19 mouse cellular contexts compared by ENCODE assay signal in genomic region chr3:95639694-95640093, GRCm38 (mm10). TPM values are rescaled to one million over a fixed set of nuclear protein-coding genes. Genes with fewer than 3 reads are reported as not detected.
A peak's percentile ranks its signal among the peaks of the same experiment; 100 is the strongest.
DNase-seq lines count a peak whose midpoint lies in the region; ATAC-seq and TF ChIP-seq lines count a peak whose summit lies in the region.
"Had no signal": no experiment of that assay in that cellular context is flagged by ENCODE, and none has a peak within 500 bp of the region (broad histone marks: within the 10 kb centered on the region; RNA-seq: fewer than 3 reads in every experiment).

No protein-coding gene starts in this region.

- peaks cover under 1% of the 10 kb centered on the region; the same call in 1 of the 2 replicates for H3K36me3 ChIP-seq in kidney, adult 2 months (ENCODE audit: control insufficient read depth, insufficient read depth, low read length)
- H3K36me3 ChIP-seq in midbrain, postnatal 0 days (ENCODE audit: insufficient read depth, low read length) = peaks cover 19% of the 10 kb centered on the region; the same call in 1 of the 2 replicates
- H3K36me3 ChIP-seq in midbrain, embryonic 15.5 days (replicated peaks) = 0 out of 2 replicates have a peak, but pooled peaks cover 15% of the 10 kb centered on the region
- H3K36me3 ChIP-seq in MEL (ENCODE audit: control insufficient read depth in 1 of 2, insufficient read depth in 2 of 2, low read length in 2 of 2) = peaks cover 21 to 33% of the 10 kb centered on the region in 2 experiments
- H3K36me3 ChIP-seq in small intestine, adult 2 months (ENCODE audit: control insufficient read depth, insufficient read depth, low read length) = peaks cover 10% of the 10 kb centered on the region

- no peaks in the 10 kb centered on the region for H3K9me3 ChIP-seq in midbrain, postnatal 0 days (ENCODE audit: low read length)
- H3K9me3 ChIP-seq in midbrain, embryonic 15.5 days = no peaks in the 10 kb centered on the region
- no peaks in the 10 kb centered on the region for H3K9me3 ChIP-seq in MEL (replicated peaks; ENCODE audit: insufficient read depth, low read length)
- H3K9me3 ChIP-seq: embryonic facial prominence, embryonic 10.5 days; heart, embryonic 15.5 days; hindbrain, embryonic 12.5 days; liver, embryonic 15.5 days had no signal

- no peaks in the 10 kb centered on the region for H3K79me2 ChIP-seq in MEL (ENCODE audit: control insufficient read depth, insufficient read depth, low read length, poor library complexity)

- no peak for ATAC-seq in midbrain, postnatal 0 days (ENCODE audit: low FRiP score)
- ATAC-seq in midbrain, embryonic 15.5 days (replicated peaks) = no peak
- no peak for ATAC-seq in granulocyte monocyte progenitor cell, adult 5-6 weeks (replicated peaks; ENCODE audit: poor library complexity, severe bottlenecking)
- ATAC-seq: midbrain, embryonic 16.5 days had no signal

- H3K4me1 ChIP-seq in kidney, adult 2 months (ENCODE audit: control insufficient read depth, insufficient read depth, low read length) = peaks cover 7% of the 10 kb centered on the region; the same call in 1 of the 2 replicates
- no peaks in the 10 kb centered on the region for H3K4me1 ChIP-seq in midbrain, postnatal 0 days (ENCODE audit: insufficient read depth, low read length)
- no peaks in the 10 kb centered on the region for H3K4me1 ChIP-seq in midbrain, embryonic 15.5 days
- H3K4me1 ChIP-seq in MEL (ENCODE audit: control insufficient read depth in 1 of 2, insufficient read depth in 2 of 2, low read length in 2 of 2) = peaks cover 10 to 24% of the 10 kb centered on the region in 2 experiments
- peaks cover 16% of the 10 kb centered on the region; the same call in 1 of the 2 replicates for H3K4me1 ChIP-seq in small intestine, adult 2 months (ENCODE audit: control insufficient read depth, insufficient read depth, insufficient read length, low read length)
- H3K4me1 ChIP-seq: embryonic facial prominence, embryonic 10.5 days; hindbrain, embryonic 12.5 days had no signal

- H3K27me3 ChIP-seq in kidney, adult 2 months (replicated peaks; ENCODE audit: control insufficient read depth, insufficient read depth, low read length) = no peaks in the 10 kb centered on the region
- H3K27me3 ChIP-seq in midbrain, postnatal 0 days (ENCODE audit: insufficient read depth, low read length) = no peaks in the 10 kb centered on the region
- H3K27me3 ChIP-seq in midbrain, embryonic 15.5 days (replicated peaks) = no peaks in the 10 kb centered on the region
- no peaks in the 10 kb centered on the region for H3K27me3 ChIP-seq in MEL (ENCODE audit: control insufficient read depth in 1 of 2, insufficient read depth in 2 of 2, low read length in 2 of 2)
- H3K27me3 ChIP-seq in small intestine, adult 2 months (ENCODE audit: control insufficient read depth, insufficient read depth, low read length) = no peaks in the 10 kb centered on the region
- H3K27me3 ChIP-seq: heart, embryonic 15.5 days; hindbrain, embryonic 12.5 days; liver, embryonic 15.5 days had no signal

- 95% methylated on average over 1 of the region's 1 CpGs for WGBS in kidney, adult 2 months
- WGBS in midbrain, postnatal 0 days = 100% methylated on average over 1 of the region's 1 CpGs
- 84% methylated on average over 1 of the region's 1 CpGs for WGBS in midbrain, embryonic 15.5 days
- WGBS in small intestine, adult 2 months = 52% methylated on average over 1 of the region's 1 CpGs

- no peak for TF ChIP-seq EP300 in MEL (IDR thresholded peaks at IDR 0.05; ENCODE audit: low read depth in 1 of 2, low read length in 2 of 2)

- TF ChIP-seq CTCF in kidney, adult 2 months (conservative IDR thresholded peaks at IDR 0.05; ENCODE audit: insufficient read depth, insufficient read length, low read depth, low read length) = peak; percentile 22; the same call in 1 of the 2 replicates
- 0 out of 2 replicates have a peak, but pooled peaks have one; percentile 20 for TF ChIP-seq CTCF in midbrain, postnatal 0 days (IDR thresholded peaks at IDR 0.05)
- TF ChIP-seq CTCF in MEL (IDR thresholded peaks at IDR 0.05 in 2 of 3, conservative IDR thresholded peaks at IDR 0.05 in 1 of 3; ENCODE audit: control insufficient read depth in 1 of 3, insufficient read depth in 1 of 3, low read depth in 2 of 3, low read length in 3 of 3, poor library complexity in 1 of 3, severe bottlenecking in 1 of 3) = peak; percentile 48 to 54 (median 53)
- peak; percentile 27; the same call in 1 of the 2 replicates for TF ChIP-seq CTCF in small intestine, adult 2 months (IDR thresholded peaks at IDR 0.05; ENCODE audit: extremely low read depth, insufficient read length, insufficient replicate concordance, low read depth, low read length)

- no peak overlapping the region for H3K27ac ChIP-seq in kidney, adult 2 months (ENCODE audit: insufficient read depth, low read depth, low read length)
- H3K27ac ChIP-seq in midbrain, postnatal 0 days (ENCODE audit: low read depth, low read length) = no peak overlapping the region
- H3K27ac ChIP-seq in midbrain, embryonic 15.5 days = no peak overlapping the region
- no peak overlapping the region for H3K27ac ChIP-seq in MEL (ENCODE audit: control insufficient read depth, low read depth, low read length)
- H3K27ac ChIP-seq in small intestine, adult 2 months (ENCODE audit: insufficient read depth, low read depth, low read length) = no peak overlapping the region
- H3K27ac ChIP-seq: embryonic facial prominence, embryonic 10.5 days; heart, embryonic 15.5 days; hindbrain, embryonic 12.5 days; liver, embryonic 15.5 days had no signal

- no peak for TF ChIP-seq POLR2A in kidney, adult 2 months (IDR thresholded peaks at IDR 0.05; ENCODE audit: low read depth, low read length)
- no peak for TF ChIP-seq POLR2A in MEL (IDR thresholded peaks at IDR 0.05; ENCODE audit: control insufficient read depth in 1 of 2, insufficient read depth in 1 of 2, low read depth in 1 of 2, low read length in 2 of 2, poor library complexity in 1 of 2)
- TF ChIP-seq POLR2A in small intestine, adult 2 months (IDR thresholded peaks at IDR 0.05; ENCODE audit: low read depth, low read length) = no peak

- peak; percentile 40 for TF ChIP-seq RAD21 in MEL (IDR thresholded peaks at IDR 0.05; ENCODE audit: low read depth, low read length)

- H3K9ac ChIP-seq in midbrain, postnatal 0 days (replicated peaks; ENCODE audit: low read length, poor library complexity, severe bottlenecking) = no peak overlapping the region
- no peak overlapping the region for H3K9ac ChIP-seq in midbrain, embryonic 15.5 days
- no peak overlapping the region for H3K9ac ChIP-seq in MEL (ENCODE audit: control insufficient read depth, low read depth, low read length, poor library complexity, severe bottlenecking)
- H3K9ac ChIP-seq: heart, embryonic 15.5 days; hindbrain, embryonic 12.5 days; liver, embryonic 15.5 days had no signal

- no peak for DNase-seq in kidney, adult 2 months
- no peak for DNase-seq in kidney, postnatal 10 days
- no peak for DNase-seq in midbrain, postnatal 0 days (ENCODE audit: low spot score)
- DNase-seq in MEL (ENCODE audit: low read depth, low spot score) = peak; percentile 69
- DNase-seq in testis, postnatal 14 days (ENCODE audit: low spot score) = no peak
- DNase-seq: cerebellum, postnatal 25 days; kidney, postnatal 14 days; left cerebral cortex, postnatal 4 days; right cerebral cortex, postnatal 25 days; thymus, adult 2 months had no signal

- no peak overlapping the region for H3K4me2 ChIP-seq in midbrain, postnatal 0 days (ENCODE audit: low read depth, low read length, poor library complexity, severe bottlenecking)
- no peak overlapping the region for H3K4me2 ChIP-seq in midbrain, embryonic 15.5 days
- H3K4me2 ChIP-seq: heart, embryonic 15.5 days; hindbrain, embryonic 12.5 days; liver, embryonic 15.5 days had no signal

- no peak overlapping the region for H3K4me3 ChIP-seq in kidney, adult 2 months (ENCODE audit: insufficient read depth, low read depth, low read length)
- H3K4me3 ChIP-seq in midbrain, postnatal 0 days (ENCODE audit: low read depth, low read length) = no peak overlapping the region
- H3K4me3 ChIP-seq in midbrain, embryonic 15.5 days = no peak overlapping the region
- H3K4me3 ChIP-seq in MEL (ENCODE audit: control insufficient read depth in 1 of 2, insufficient read depth in 1 of 2, low read depth in 2 of 2, low read length in 2 of 2) = no peak overlapping the region
- no peak overlapping the region for H3K4me3 ChIP-seq in small intestine, adult 2 months (ENCODE audit: low read depth, low read length)
- H3K4me3 ChIP-seq: embryonic facial prominence, embryonic 10.5 days; erythroblast, embryonic 14.5 days; heart, embryonic 15.5 days; hindbrain, embryonic 12.5 days; liver, embryonic 15.5 days had no signal

RNA-seq across cellular contexts. Expression of gene Ensa, which starts 14.9 kb away (rescaled TPM):
- polyA plus RNA-seq in kidney, adult 2 months (2012; rRNA removed) = 9.9 and 13.2 TPM in 2 replicates
- 100 and 124 TPM in 2 replicates for total RNA-seq in midbrain, postnatal 0 days (2014; rRNA removed)
- polyA plus RNA-seq in midbrain, postnatal 0 days (2015; fragmentation: Nextera tagmentation; extraction: Ambion mirVana) = 167 and 169 TPM in 2 replicates
- 123 and 133 TPM in 2 replicates for polyA plus RNA-seq in midbrain, embryonic 15.5 days (2015; fragmentation: Nextera tagmentation; extraction: Ambion mirVana)
- total RNA-seq in MEL (2012; rRNA removed) = 68.5 and 85.2 TPM in 2 replicates
- polyA plus RNA-seq in MEL (2012; ENCODE audit: insufficient read depth in 1 of 2, insufficient read length in 2 of 2, low read depth in 1 of 2, low replicate concordance in 2 of 2, missing spikeins in 1 of 2) = 10 to 100 TPM in 1 of 2 experiments, not detected in 1; 90.5 TPM
- 5.2 and 10.1 TPM in 2 replicates for polyA plus RNA-seq in small intestine, adult 2 months (2012; rRNA removed)
- 44.2 and 44.3 TPM in 2 replicates for total RNA-seq in granulocyte monocyte progenitor cell, adult 5-6 weeks (2014; fragmentation: Nextera tagmentation)
- 47.7 and 63.0 TPM in 2 replicates for total RNA-seq in granulocyte monocyte progenitor cell, adult 5-6 weeks (2017)

RNA-seq across cellular contexts. Expression of gene Mcl1, which starts 18.9 kb away (rescaled TPM):
- 31.9 and 43.0 TPM in 2 replicates for polyA plus RNA-seq in kidney, adult 2 months (2012; rRNA removed)
- 105 and 136 TPM in 2 replicates for total RNA-seq in midbrain, postnatal 0 days (2014; rRNA removed)
- polyA plus RNA-seq in midbrain, postnatal 0 days (2015; fragmentation: Nextera tagmentation; extraction: Ambion mirVana) = 35.8 and 42.8 TPM in 2 replicates
- 47.8 and 47.9 TPM in 2 replicates for polyA plus RNA-seq in midbrain, embryonic 15.5 days (2015; fragmentation: Nextera tagmentation; extraction: Ambion mirVana)
- total RNA-seq in MEL (2012; rRNA removed) = 140 and 142 TPM in 2 replicates
- polyA plus RNA-seq in MEL (2012; ENCODE audit: insufficient read depth in 1 of 2, insufficient read length in 2 of 2, low read depth in 1 of 2, low replicate concordance in 2 of 2, missing spikeins in 1 of 2) = 100 to 1,000 TPM; 156 to 211 TPM
- polyA plus RNA-seq in small intestine, adult 2 months (2012; rRNA removed) = 119 and 327 TPM in 2 replicates
- 88.5 and 94.4 TPM in 2 replicates for total RNA-seq in granulocyte monocyte progenitor cell, adult 5-6 weeks (2014; fragmentation: Nextera tagmentation)
- 123 and 124 TPM in 2 replicates for total RNA-seq in granulocyte monocyte progenitor cell, adult 5-6 weeks (2017)

RNA-seq across cellular contexts. Expression of gene Adamtsl4, which starts 48.0 kb away (rescaled TPM):
- polyA plus RNA-seq in kidney, adult 2 months (2012; rRNA removed) = 5.2 and 6.0 TPM in 2 replicates
- total RNA-seq in midbrain, postnatal 0 days (2014; rRNA removed) = 1.3 and 1.4 TPM in 2 replicates
- 1.0 and 1.4 TPM in 2 replicates for polyA plus RNA-seq in midbrain, postnatal 0 days (2015; fragmentation: Nextera tagmentation; extraction: Ambion mirVana)
- 1.0 TPM in 2 replicates for polyA plus RNA-seq in midbrain, embryonic 15.5 days (2015; fragmentation: Nextera tagmentation; extraction: Ambion mirVana)
- 0.03 and 0.27 TPM in 2 replicates for total RNA-seq in MEL (2012; rRNA removed)
- polyA plus RNA-seq in MEL (2012; ENCODE audit: insufficient read depth in 1 of 2, insufficient read length in 2 of 2, low read depth in 1 of 2, low replicate concordance in 2 of 2, missing spikeins in 1 of 2) = under 1 TPM in 1 of 2 experiments, not detected in 1; 0.88 TPM
- polyA plus RNA-seq in small intestine, adult 2 months (2012; rRNA removed) = 6.4 and 8.2 TPM in 2 replicates
- 0.23 and 1.4 TPM in 2 replicates for total RNA-seq in granulocyte monocyte progenitor cell, adult 5-6 weeks (2014; fragmentation: Nextera tagmentation)
- 0.17 TPM in 1 of 2 replicates, not detected in the other for total RNA-seq in granulocyte monocyte progenitor cell, adult 5-6 weeks (2017)

RNA-seq across cellular contexts. Expression of gene Golph3l, which starts 51.0 kb away (rescaled TPM):
- polyA plus RNA-seq in kidney, adult 2 months (2012; rRNA removed) = 7.6 and 10.4 TPM in 2 replicates
- total RNA-seq in midbrain, postnatal 0 days (2014; rRNA removed) = 19.1 and 22.2 TPM in 2 replicates
- polyA plus RNA-seq in midbrain, postnatal 0 days (2015; fragmentation: Nextera tagmentation; extraction: Ambion mirVana) = 18.8 and 19.8 TPM in 2 replicates
- polyA plus RNA-seq in midbrain, embryonic 15.5 days (2015; fragmentation: Nextera tagmentation; extraction: Ambion mirVana) = 27.4 and 27.9 TPM in 2 replicates
- total RNA-seq in MEL (2012; rRNA removed) = 41.0 and 43.8 TPM in 2 replicates
- polyA plus RNA-seq in MEL (2012; ENCODE audit: insufficient read depth in 1 of 2, insufficient read length in 2 of 2, low read depth in 1 of 2, low replicate concordance in 2 of 2, missing spikeins in 1 of 2) = 10 to 100 TPM in 1 of 2 experiments, not detected in 1; 45.1 TPM
- polyA plus RNA-seq in small intestine, adult 2 months (2012; rRNA removed) = 1.8 and 4.8 TPM in 2 replicates
- 32.6 and 41.0 TPM in 2 replicates for total RNA-seq in granulocyte monocyte progenitor cell, adult 5-6 weeks (2014; fragmentation: Nextera tagmentation)
- 48.4 and 54.8 TPM in 2 replicates for total RNA-seq in granulocyte monocyte progenitor cell, adult 5-6 weeks (2017)
